Mouse (Mus musculus) kidney, embryonic 14.5 days (tissue): ENCODE measurements around the gene Chpt1. TPM values are rescaled to one million over a fixed set of nuclear protein-coding genes. Genes with fewer than 3 reads are reported as not detected.
"Not testable (repeated sequence)": the region's sequence is repeated elsewhere in the genome, so short reads cannot be mapped to it uniquely, and the experiment has no call there.

ENCODE experiments used
- ATAC-seq: fragments of 200-750 bp; cut with Nextera tagmentation; 2 replicates; pipeline ENCODE4 v1.8.0; 2017; ENCODE audit warnings: moderate number of reproducible peaks, mild to moderate bottlenecking, moderate TSS enrichment, moderate library complexity; ENCODE audit not compliant: low FRiP score, low TSS enrichment
- H3K27ac ChIP-seq: fragments of 300-500 bp; sonication (generic); 2 replicates; pipeline ENCODE4 v1.5.1; 2014; ENCODE audit warnings: low read depth, mild to moderate bottlenecking, low read length, moderate library complexity, mixed read lengths
- H3K27me3 ChIP-seq: fragments of 300-500 bp; sonication (generic); 2 replicates; pipeline ENCODE4 v1.6.1; 2014; ENCODE audit warnings: mild to moderate bottlenecking, low read length; ENCODE audit not compliant: control insufficient read depth, insufficient read depth
- H3K36me3 ChIP-seq: fragments of 300-500 bp; sonication (generic); 2 replicates; pipeline ENCODE4 v1.6.1; 2014; ENCODE audit warnings: low read length, mixed read lengths; ENCODE audit not compliant: control insufficient read depth, insufficient read depth
- H3K4me1 ChIP-seq: fragments of 300-500 bp; sonication (generic); 2 replicates; pipeline ENCODE4 v1.6.1; 2014; ENCODE audit warnings: low read length, mixed read lengths; ENCODE audit not compliant: control insufficient read depth, insufficient read depth
- H3K4me2 ChIP-seq: fragments of 300-500 bp; sonication (generic); replicated peaks from 2 replicates; pipeline ENCODE4 v1.6.1; 2014; ENCODE audit warnings: low read depth, mild to moderate bottlenecking, low read length
- H3K4me3 ChIP-seq: fragments of 300-500 bp; sonication (generic); 2 replicates; pipeline ENCODE4 v1.5.1; 2014; ENCODE audit warnings: mild to moderate bottlenecking, low read length
- H3K9ac ChIP-seq: fragments of 300-500 bp; sonication (generic); 2 replicates; pipeline ENCODE4 v1.6.1; 2014; ENCODE audit warnings: low read depth, mild to moderate bottlenecking, low read length, moderate library complexity
- H3K9me3 ChIP-seq: fragments of 300-500 bp; sonication (generic); 2 replicates; pipeline ENCODE4 v1.6.1; 2016; ENCODE audit warnings: low read length; ENCODE audit not compliant: control insufficient read depth
- WGBS: fragments of 180-500 bp; shearing (Covaris S2); extraction: QIAGEN DNeasy Blood & Tissue Kit; methylation state at CpG from one replicate; pipeline ENCODE4 v1.1.7; 2014; 5-methylcytosine and 5-hydroxymethylcytosine counted together
- polyA plus RNA-seq: library from polyadenylated mRNA; unstranded; fragments of >200 nt; fragmentation: Nextera tagmentation; extraction: Ambion mirVana; gene quantifications from 2 replicates; pipeline ENCODE4 v1.2.1, GENCODE M21; 2014

The Chpt1 gene
- polyA plus RNA-seq, 1 experiment from 2014 or later, result 35.8 TPM

GRCm38 (mm10) chr10:88482866-88483265 lies 21.0 kb downstream of the Chpt1 start:
- not testable (repeated sequence) for H3K9me3 ChIP-seq, ATAC-seq, H3K36me3 ChIP-seq, H3K4me2 ChIP-seq, H3K27me3 ChIP-seq, H3K4me3 ChIP-seq, H3K4me1 ChIP-seq, H3K27ac ChIP-seq, H3K9ac ChIP-seq
- 91% methylated on average over 10 of the region's 10 CpGs for WGBS

GRCm38 (mm10) chr10:88460122-88460820 lies 43.6 kb downstream of the Chpt1 start:
- Histone ChIP-seq H3K4me1 (no peaks in the 10 kb centered on the region), H3K9ac (no peak overlapping the region), H3K4me3 (no peak overlapping the region), H3K9me3 (no peaks in the 10 kb centered on the region), H3K36me3 (no peaks in the 10 kb centered on the region), H3K4me2 (no peak overlapping the region), H3K27ac (no peak overlapping the region), H3K27me3 (no peaks in the 10 kb centered on the region)
- ATAC-seq, result no peak
- 82% methylated on average over 18 of the region's 18 CpGs for WGBS

DNA sequence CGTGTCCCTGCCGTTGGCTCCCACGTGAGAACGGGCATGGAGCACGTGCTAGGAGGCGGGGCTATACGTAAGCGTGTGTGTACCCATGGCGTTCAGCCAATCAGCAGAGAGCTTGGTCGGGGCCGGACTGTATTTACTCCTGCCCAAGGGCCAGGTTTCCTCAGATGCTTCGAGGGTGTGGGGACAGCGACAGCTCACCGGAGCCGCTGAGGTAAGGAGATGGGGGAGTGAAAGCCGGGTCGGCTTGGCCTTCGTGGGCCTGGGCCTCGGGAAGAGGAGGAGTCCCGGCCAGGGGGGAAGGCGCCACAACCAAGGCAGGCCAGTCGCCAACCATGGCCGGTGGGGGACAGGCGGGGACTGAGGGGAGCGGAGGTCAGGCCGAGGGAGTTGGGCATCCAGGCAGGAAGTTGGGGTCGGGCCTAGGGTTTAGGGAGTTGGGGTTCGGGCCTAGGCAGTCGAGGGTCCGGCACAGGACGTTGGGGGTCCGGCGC lies 44.3 kb downstream of the Chpt1 start, which contains the start of gene Sycp3:
Gene Sycp3, plus strand, starts transcription at position 68 of the 491 bp plus-strand sequence.
- no peaks in the 10 kb centered on the region for H3K27me3 ChIP-seq
- H3K9ac ChIP-seq, result no peak within 1 kb of the TSS
- no peaks in the 10 kb centered on the region for H3K9me3 ChIP-seq
- H3K4me3 ChIP-seq, result no peak within 1 kb of the TSS
- no peak within 1 kb of the TSS for H3K4me2 ChIP-seq
- no peak for ATAC-seq
- H3K36me3 ChIP-seq, result no peaks in the 10 kb centered on the region
- no peaks in the 10 kb centered on the region for H3K4me1 ChIP-seq
- 83% methylated on average over 33 of the region's 33 CpGs for WGBS
- no peak within 1 kb of the TSS for H3K27ac ChIP-seq

DNA sequence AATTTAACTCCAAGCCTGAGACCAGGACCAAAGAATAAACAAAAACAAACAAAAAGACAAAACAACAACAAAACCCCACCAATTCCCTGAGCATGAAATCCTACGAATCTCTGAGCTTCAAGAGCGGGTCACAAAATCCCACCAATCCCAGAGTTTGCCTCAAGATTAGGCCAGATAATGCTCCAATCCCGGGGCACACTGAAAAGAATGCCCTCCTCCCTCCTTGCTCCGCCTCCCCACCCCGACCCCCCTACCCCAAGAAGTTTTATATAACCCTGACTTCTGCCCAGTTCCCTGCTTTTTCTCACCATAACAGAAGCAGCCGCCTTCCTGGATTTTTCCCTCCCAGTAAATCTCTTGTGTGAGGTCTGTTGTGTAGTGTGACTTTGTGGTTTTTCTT lies 46.1 kb downstream of the Chpt1 start:
- ATAC-seq, result no peak
- Histone ChIP-seq H3K4me3 (no peak overlapping the region), H3K4me1 (no peaks in the 10 kb centered on the region), H3K27me3 (no peaks in the 10 kb centered on the region), H3K9me3 (no peaks in the 10 kb centered on the region), H3K4me2 (no peak overlapping the region), H3K27ac (no peak overlapping the region), H3K9ac (no peak overlapping the region), H3K36me3 (no peaks in the 10 kb centered on the region)
- WGBS, result 29% methylated on average over 6 of the region's 6 CpGs

- Histone ChIP-seq H3K9ac (no peak overlapping the region), H3K4me2 (no peak overlapping the region), H3K4me3 (no peak overlapping the region), H3K9me3 (no peaks in the 10 kb centered on the region), H3K4me1 (no peaks in the 10 kb centered on the region), H3K27me3 (no peaks in the 10 kb centered on the region), H3K36me3 (no peaks in the 10 kb centered on the region), H3K27ac (no peak overlapping the region)
- no peak for ATAC-seq
- 88% methylated on average over 6 of the region's 6 CpGs for WGBS
Observed at GRCm38 (mm10) chr10:88451990-88452389, 51.9 kb downstream of the Chpt1 start.

DNA sequence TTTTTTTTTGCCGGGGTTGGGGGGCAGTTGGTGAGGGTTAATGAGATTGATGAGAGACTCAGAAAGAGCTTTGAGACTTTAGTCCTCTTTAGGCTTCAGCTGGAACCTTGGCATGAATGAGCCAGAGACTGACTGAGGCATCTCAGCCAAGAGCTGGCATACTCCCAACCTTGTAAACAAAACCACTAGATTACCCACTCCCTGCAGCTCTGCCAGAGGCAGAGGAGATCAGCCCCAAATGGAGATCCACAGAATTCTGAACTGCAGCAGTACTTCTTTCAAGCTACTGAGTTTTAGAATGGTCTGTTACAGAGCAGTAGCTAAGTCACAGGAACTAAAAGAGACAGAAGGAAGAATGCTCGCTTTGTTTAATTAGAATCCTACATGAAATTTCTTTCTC lies 52.7 kb downstream of the Chpt1 start:
- WGBS, result 83% methylated on average over 2 of the region's 2 CpGs
- no peak overlapping the region for H3K4me3 ChIP-seq
- H3K27me3 ChIP-seq, result no peaks in the 10 kb centered on the region
- ATAC-seq, result no peak
- H3K36me3 ChIP-seq, result no peaks in the 10 kb centered on the region
- H3K27ac ChIP-seq, result no peak overlapping the region
- no peaks in the 10 kb centered on the region for H3K4me1 ChIP-seq
- no peak overlapping the region for H3K4me2 ChIP-seq
- no peaks in the 10 kb centered on the region for H3K9me3 ChIP-seq
- H3K9ac ChIP-seq, result no peak overlapping the region

DNA sequence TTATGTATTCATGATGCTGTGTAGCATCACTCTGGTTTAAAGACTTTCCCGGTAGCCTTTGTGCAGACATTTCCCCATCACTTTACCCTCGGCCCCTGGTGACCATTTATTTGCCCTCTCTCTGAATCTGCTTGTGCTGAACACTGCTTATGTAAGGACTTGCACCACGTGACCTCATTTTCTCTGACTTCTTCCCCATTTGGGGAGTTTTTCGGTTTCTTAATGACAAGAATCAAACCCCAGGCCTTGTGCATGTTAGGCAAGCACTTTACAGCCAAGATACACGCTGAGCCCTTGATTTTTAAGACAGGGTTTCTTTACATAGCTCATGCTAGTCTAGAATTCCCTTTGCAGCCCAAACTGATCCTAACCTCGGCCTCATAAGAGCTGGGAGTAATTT lies 62.6 kb downstream of the Chpt1 start:
- 89% methylated on average over 6 of the region's 6 CpGs for WGBS
- Histone ChIP-seq H3K4me1 (no peaks in the 10 kb centered on the region), H3K36me3 (peaks cover 25% of the 10 kb centered on the region), H3K27ac (no peak overlapping the region), H3K4me2 (no peak overlapping the region), H3K9me3 (no peaks in the 10 kb centered on the region), H3K4me3 (no peak overlapping the region), H3K27me3 (no peaks in the 10 kb centered on the region), H3K9ac (no peak overlapping the region)
- ATAC-seq, result no peak

- H3K9me3 ChIP-seq, result no peaks in the 10 kb centered on the region
- H3K36me3 ChIP-seq, result peaks cover 18% of the 10 kb centered on the region
- H3K27ac ChIP-seq, result no peak overlapping the region
- H3K27me3 ChIP-seq, result no peaks in the 10 kb centered on the region
- H3K4me3 ChIP-seq, result no peak overlapping the region
- 84% methylated on average over 6 of the region's 6 CpGs for WGBS
- ATAC-seq, result no peak
- no peaks in the 10 kb centered on the region for H3K4me1 ChIP-seq
- H3K4me2 ChIP-seq, result no peak overlapping the region
- no peak overlapping the region; the same call in 1 of the 2 replicates for H3K9ac ChIP-seq
Observed at GRCm38 (mm10) chr10:88427998-88428397, 75.9 kb downstream of the Chpt1 start.

DNA sequence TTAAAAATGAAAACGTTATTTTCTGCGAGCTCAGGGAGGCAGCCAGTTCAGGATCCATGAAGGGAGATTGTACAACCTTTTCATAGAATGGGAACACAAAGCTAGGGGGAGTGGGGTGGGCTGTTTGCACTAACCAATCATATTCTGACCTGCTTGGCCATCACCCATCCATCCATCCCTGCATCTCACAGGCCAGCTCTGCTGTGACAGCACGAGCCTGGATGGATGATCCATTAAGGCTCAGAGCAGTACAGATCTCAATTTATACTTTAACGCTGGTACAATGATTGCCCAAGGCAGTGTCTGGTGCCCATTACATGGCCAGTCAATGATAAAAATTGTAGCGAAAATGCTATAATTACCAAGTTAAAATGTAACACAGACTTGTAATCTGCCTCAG lies 77.0 kb downstream of the Chpt1 start:
- no peaks in the 10 kb centered on the region for H3K9me3 ChIP-seq
- H3K9ac ChIP-seq, result no peak overlapping the region
- H3K27me3 ChIP-seq, result no peaks in the 10 kb centered on the region
- H3K36me3 ChIP-seq, result peaks cover 14% of the 10 kb centered on the region
- no peak overlapping the region for H3K4me2 ChIP-seq
- WGBS, result 65% methylated on average over 5 of the region's 5 CpGs
- no peak overlapping the region for H3K27ac ChIP-seq
- ATAC-seq, result peak; percentile 73; the same call in 1 of the 2 replicates
- H3K4me3 ChIP-seq, result no peak overlapping the region
- H3K4me1 ChIP-seq, result no peaks in the 10 kb centered on the region
